Mouse (Mus musculus) thymus, adult 2 months (tissue): Measurements from ENCODE around the gene Dst.

ENCODE experiments used
- CTCF ChIP-seq: fragments of 200-500 bp; IDR thresholded peaks from 2 replicates; pipeline ENCODE4 v1.5.1; 2012; ENCODE audit warnings: mild to moderate bottlenecking, control low read depth, low read length, moderate library complexity, borderline replicate concordance; ENCODE audit not compliant: control insufficient read depth, poor library complexity, insufficient read depth; ENCODE audit errors: extremely low read depth
- POLR2A ChIP-seq: fragments of 200-500 bp; IDR thresholded peaks from 2 replicates; pipeline ENCODE4 v1.6.1; 2012; ENCODE audit warnings: mild to moderate bottlenecking, low read length, control low read depth, moderate library complexity; ENCODE audit not compliant: control insufficient read depth, poor library complexity, insufficient read depth; ENCODE audit errors: extremely low read depth

- TF ChIP-seq CTCF (no peak), POLR2A (no peak)
Measured at GRCm38 (mm10) chr1:34052422-34052821, 144.4 kb downstream of the Dst start.
